Mouse (Mus musculus): ENCODE results near the gene Cldn10.

- TF ChIP-seq CTCF (IDR thresholded peaks at IDR 0.05; ENCODE audit: control insufficient read depth, insufficient read depth, insufficient replicate concordance, low read depth, low read length) (no peak), POLR2A (IDR thresholded peaks at IDR 0.05; ENCODE audit: control insufficient read depth, low read depth, low read length) (no peak)
These were observed at the start of gene Cldn10 for GRCm38 (mm10) chr14:118787621-118788020.
